Mouse (Mus musculus): Measurements from ENCODE around the gene Isy1. TPM values are rescaled to one million over a fixed set of nuclear protein-coding genes. Genes with fewer than 3 reads are reported as not detected.

Isy1 gene
- total RNA-seq, 2 experiments from 2014 or later = 30.9 to 32.3 TPM

GRCm38 (mm10) chr6:87850155-87850899 is 11.7 kb upstream of the Isy1 start:
- DNase-seq (ENCODE audit: extremely low spot score in 1 of 2, low spot score in 1 of 2) = peak in 1 of 2 experiments; percentile 34

- DNase-seq (ENCODE audit: extremely low spot score in 1 of 2, low spot score in 1 of 2) = no peak
These were observed 11.2 kb upstream of the Isy1 start for GRCm38 (mm10) chr6:87849780-87850154.

- DNase-seq (ENCODE audit: extremely low spot score in 1 of 2, low spot score in 1 of 2) = no peak
These were observed 8.2 kb upstream of the Isy1 start for GRCm38 (mm10) chr6:87846813-87847212.

- no peak for DNase-seq (ENCODE audit: extremely low spot score in 1 of 2, low spot score in 1 of 2)
These were observed 6.6 kb upstream of the Isy1 start for GRCm38 (mm10) chr6:87845031-87845695.

DNA sequence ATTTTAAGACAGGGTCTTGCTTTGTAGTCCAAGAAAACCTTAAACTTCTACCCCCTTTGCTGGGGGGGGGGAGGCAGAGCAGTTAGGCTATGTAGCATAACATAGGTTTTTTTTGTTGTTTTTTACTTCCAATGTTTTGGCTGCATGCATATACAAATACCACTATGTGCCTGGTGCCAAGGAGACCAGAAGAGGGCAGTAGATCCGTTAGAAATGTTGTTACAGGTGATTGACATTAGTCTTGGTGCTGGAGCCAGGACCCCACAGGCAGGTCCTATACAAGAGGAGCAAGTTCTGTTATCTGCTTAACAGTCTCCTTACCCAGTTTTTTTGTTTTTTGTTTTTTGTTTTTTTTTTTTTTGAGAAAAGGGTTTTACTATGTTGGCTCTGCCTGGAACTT is 3.7 kb upstream of the Isy1 start:
- no peak for DNase-seq (ENCODE audit: extremely low spot score in 1 of 2, low spot score in 1 of 2)

GRCm38 (mm10) chr6:87841635-87842034 is 3.0 kb upstream of the Isy1 start:
- no peak for DNase-seq (ENCODE audit: extremely low spot score in 1 of 2, low spot score in 1 of 2)

GRCm38 (mm10) chr6:87839797-87840341 is 1.3 kb upstream of the Isy1 start:
- DNase-seq (ENCODE audit: extremely low spot score in 1 of 2, low spot score in 1 of 2) = no peak

DNA sequence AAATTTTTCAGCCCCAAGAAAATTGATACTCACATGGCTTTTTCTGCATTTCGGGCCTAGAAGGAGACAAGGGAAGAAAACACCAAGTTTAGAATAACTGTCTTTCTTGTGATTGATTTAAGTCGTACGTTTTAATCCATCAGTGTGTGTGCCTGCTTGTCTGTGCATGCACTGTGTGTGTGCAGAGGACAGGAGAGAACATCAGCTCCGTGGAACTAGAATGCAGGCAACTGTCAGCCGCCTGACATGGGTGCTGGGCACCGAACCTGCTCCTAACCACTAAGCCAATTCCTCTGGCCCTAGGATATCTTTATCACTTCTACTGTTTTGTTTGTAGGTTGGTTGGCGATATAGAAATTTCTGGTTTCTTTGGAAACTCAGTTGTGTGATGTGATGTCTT is 2.9 kb downstream of the Isy1 start, which contains the start of gene Gm45140:
Gene Gm45140, minus strand, starts transcription at position 101 of the 400 bp plus-strand sequence.
- no peak for DNase-seq (ENCODE audit: extremely low spot score in 1 of 2, low spot score in 1 of 2)

GRCm38 (mm10) chr6:87820366-87820765 is 18.2 kb downstream of the Isy1 start:
- no peak for DNase-seq (ENCODE audit: extremely low spot score in 1 of 2, low spot score in 1 of 2)

- DNase-seq (ENCODE audit: extremely low spot score in 1 of 2, low spot score in 1 of 2) = no peak
These were observed 24.1 kb downstream of the Isy1 start for GRCm38 (mm10) chr6:87814486-87814885.

GRCm38 (mm10) chr6:87812656-87813055 is 25.9 kb downstream of the Isy1 start:
- no peak for DNase-seq (ENCODE audit: extremely low spot score in 1 of 2, low spot score in 1 of 2)

DNA sequence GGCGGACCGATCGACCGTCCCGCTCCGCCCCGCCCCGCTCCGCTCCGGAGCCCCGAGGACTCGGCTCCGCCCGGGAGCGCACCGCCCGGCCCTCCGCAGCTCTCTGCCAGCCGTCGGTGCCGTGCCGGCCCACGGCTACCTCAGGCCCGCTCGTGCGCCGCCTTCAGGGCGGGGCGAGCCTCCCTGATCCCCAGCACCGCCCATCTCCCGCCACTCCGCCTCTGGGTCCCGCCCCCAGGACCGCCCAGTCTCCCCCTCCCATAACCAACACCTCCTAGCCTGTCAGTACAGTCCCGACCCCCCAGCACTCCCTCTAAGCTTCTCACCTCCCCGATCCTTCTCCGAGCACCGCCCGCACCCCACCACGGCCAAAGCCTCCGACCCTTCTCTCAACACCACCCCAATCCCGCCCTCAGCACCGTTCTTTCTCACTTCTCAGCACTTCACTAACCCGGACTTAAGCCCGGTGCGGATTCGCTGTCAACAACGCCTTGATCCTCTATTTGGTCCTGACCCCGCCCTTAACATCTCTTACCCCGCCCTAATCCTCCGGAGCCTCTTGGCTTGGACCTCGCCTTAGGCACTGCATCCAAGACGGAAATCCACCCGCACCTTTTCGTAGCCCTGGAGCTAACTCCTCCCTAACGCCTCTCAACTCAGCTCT is 26.8 kb downstream of the Isy1 start, which contains the start of gene Rab43:
Gene Rab43, minus strand, starts transcription at position 490 of the 664 bp plus-strand sequence.
- peak; percentile 75 to 78 for DNase-seq (ENCODE audit: extremely low spot score in 1 of 2, low spot score in 1 of 2)

GRCm38 (mm10) chr6:87810713-87811669 is 27.6 kb downstream of the Isy1 start:
- peak; percentile 25 to 30 for DNase-seq (ENCODE audit: extremely low spot score in 1 of 2, low spot score in 1 of 2)

- no peak for DNase-seq (ENCODE audit: extremely low spot score in 1 of 2, low spot score in 1 of 2)
These were observed 28.3 kb downstream of the Isy1 start for GRCm38 (mm10) chr6:87810311-87810710.

DNA sequence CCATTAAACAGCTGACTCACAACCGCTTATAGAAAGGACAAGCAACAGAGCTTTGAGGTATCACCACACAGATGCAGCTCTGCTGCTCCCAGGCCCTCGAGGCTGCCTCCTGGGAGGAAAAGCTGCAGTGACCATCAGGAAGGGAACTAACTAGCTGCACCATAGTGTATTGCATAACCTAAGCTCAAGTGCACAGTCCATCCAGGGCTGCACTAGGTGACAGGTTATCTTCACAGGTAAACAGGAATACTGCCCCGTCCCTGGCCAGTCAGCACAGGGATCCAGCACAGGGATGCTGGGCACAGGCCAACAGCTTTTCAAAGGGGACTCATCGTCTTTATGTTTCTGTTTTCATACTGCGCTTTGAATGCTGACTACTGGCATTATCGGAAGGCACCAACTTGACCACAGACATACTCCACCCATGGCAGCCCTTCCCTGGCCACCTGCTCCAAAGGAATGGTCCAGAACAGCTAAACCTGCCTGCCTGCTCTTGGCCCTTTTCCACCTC is 28.9 kb downstream of the Isy1 start:
- DNase-seq (ENCODE audit: extremely low spot score in 1 of 2, low spot score in 1 of 2) = no peak

GRCm38 (mm10) chr6:87809144-87809543 is 29.5 kb downstream of the Isy1 start:
- no peak for DNase-seq (ENCODE audit: extremely low spot score in 1 of 2, low spot score in 1 of 2)

DNA sequence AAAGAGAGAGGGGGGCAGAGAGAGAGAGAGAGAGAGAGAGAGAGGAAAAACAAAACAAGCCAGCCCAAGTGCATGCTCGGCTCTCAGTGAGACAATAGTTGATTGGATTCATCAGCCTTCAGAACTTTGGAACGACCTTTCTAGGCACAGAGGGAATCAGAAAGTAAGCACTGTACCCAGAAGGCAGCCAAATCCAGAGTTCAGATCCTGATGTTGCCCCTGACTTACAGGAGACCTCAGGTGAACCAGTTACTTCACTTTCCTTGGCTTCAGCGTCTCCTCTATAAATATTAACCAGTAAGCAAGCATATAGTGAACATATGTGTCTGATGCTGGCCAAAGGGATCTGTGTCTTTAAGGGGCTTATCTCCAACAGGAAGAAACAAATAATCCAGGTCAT is 30.1 kb downstream of the Isy1 start:
- no peak for DNase-seq (ENCODE audit: extremely low spot score in 1 of 2, low spot score in 1 of 2)

- no peak for DNase-seq (ENCODE audit: extremely low spot score in 1 of 2, low spot score in 1 of 2)
These were observed 30.7 kb downstream of the Isy1 start for GRCm38 (mm10) chr6:87807735-87808440.

GRCm38 (mm10) chr6:87806857-87807256 is 31.7 kb downstream of the Isy1 start:
- DNase-seq (ENCODE audit: extremely low spot score in 1 of 2, low spot score in 1 of 2) = no peak
